11 mouse cellular contexts compared by ENCODE assay signal in the genomic region with DNA sequence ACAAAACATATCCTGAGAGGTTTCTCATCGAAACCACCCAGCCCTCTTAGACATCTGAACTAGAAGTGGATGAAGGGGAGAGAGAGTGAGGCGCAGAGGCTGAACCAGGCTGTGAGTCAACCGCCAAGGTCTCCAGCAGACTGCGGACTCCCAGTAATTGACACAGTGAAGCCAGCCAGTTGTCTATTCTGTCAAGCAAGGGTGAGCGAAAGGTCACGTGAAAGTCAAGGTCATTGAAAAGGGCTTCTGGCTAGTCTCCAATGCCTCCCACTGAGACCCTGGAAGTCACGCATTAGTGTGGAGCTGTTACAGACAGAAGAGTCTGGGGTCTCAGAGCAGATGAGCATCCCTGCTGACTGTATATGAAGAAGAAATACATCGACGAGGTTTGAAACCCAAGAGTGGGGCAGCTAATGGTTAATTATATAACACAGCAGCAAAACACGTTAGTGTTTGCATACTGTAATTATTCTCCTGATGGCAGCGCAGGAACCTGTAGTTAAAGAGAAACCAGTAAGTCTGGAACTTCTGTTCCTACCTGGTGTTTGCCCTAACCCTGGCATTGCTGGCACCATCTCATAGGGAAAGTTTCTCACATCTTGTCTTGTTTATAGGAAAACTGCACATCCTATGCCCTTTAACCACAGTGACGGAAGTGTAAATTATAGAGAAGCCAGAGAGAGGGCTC.
DNase-seq lines count a peak whose midpoint lies in the region; ATAC-seq lines count a peak whose summit lies in the region.
"Had no signal": no experiment of that assay in that cellular context is flagged by ENCODE, and none has a peak within 500 bp of the region (broad histone marks: within the 10 kb centered on the region; RNA-seq: fewer than 3 reads in every experiment).

No protein-coding gene starts in this region.

- H3K36me3 ChIP-seq in heart, embryonic 14.5 days (ENCODE audit: control insufficient read depth, insufficient read depth, low read length) = no peaks in the 10 kb centered on the region
- H3K36me3 ChIP-seq in kidney, embryonic 16.5 days (ENCODE audit: insufficient read depth, low read length) = no peaks in the 10 kb centered on the region
- no peaks in the 10 kb centered on the region for H3K36me3 ChIP-seq in neural tube, embryonic 13.5 days
- H3K36me3 ChIP-seq: lung, embryonic 15.5 days had no signal

- no peak overlapping the region for H3K4me3 ChIP-seq in heart, embryonic 14.5 days (ENCODE audit: control insufficient read depth in 1 of 2, insufficient read depth in 1 of 2, low read depth in 1 of 2, low read length in 2 of 2)
- no peak overlapping the region for H3K4me3 ChIP-seq in kidney, embryonic 16.5 days (ENCODE audit: low read length)
- H3K4me3 ChIP-seq in neural tube, embryonic 13.5 days = no peak overlapping the region
- H3K4me3 ChIP-seq: lung, embryonic 15.5 days had no signal

- no peak overlapping the region for H3K9ac ChIP-seq in heart, embryonic 14.5 days (ENCODE audit: low read length)
- H3K9ac ChIP-seq in kidney, embryonic 16.5 days (replicated peaks; ENCODE audit: low read length) = 0 out of 2 replicates have a peak overlapping the region, but pooled peaks have one; percentile 16
- H3K9ac ChIP-seq in neural tube, embryonic 13.5 days = peak overlapping the region; percentile 34; the same call in 1 of the 2 replicates
- H3K9ac ChIP-seq: lung, embryonic 15.5 days had no signal

- peaks cover 30 to 56% of the 10 kb centered on the region in 2 experiments for H3K4me1 ChIP-seq in heart, embryonic 14.5 days (ENCODE audit: control insufficient read depth in 2 of 2, insufficient read depth in 2 of 2, low read length in 2 of 2)
- H3K4me1 ChIP-seq in kidney, embryonic 16.5 days (ENCODE audit: insufficient read depth, low read length) = peaks cover 39% of the 10 kb centered on the region
- peaks cover 46% of the 10 kb centered on the region for H3K4me1 ChIP-seq in neural tube, embryonic 13.5 days (replicated peaks)

- WGBS in heart, embryonic 14.5 days = 44% methylated on average over 12 of the region's 12 CpGs
- WGBS in kidney, embryonic 16.5 days = 42% methylated on average over 12 of the region's 12 CpGs
- 23% methylated on average over 12 of the region's 12 CpGs for WGBS in neural tube, embryonic 13.5 days

- H3K27me3 ChIP-seq in heart, embryonic 14.5 days (ENCODE audit: control insufficient read depth, insufficient read depth, low read length) = no peaks in the 10 kb centered on the region
- H3K27me3 ChIP-seq in kidney, embryonic 16.5 days (ENCODE audit: insufficient read depth, low read length) = no peaks in the 10 kb centered on the region
- no peaks in the 10 kb centered on the region for H3K27me3 ChIP-seq in neural tube, embryonic 13.5 days
- H3K27me3 ChIP-seq: lung, embryonic 15.5 days had no signal

- peak overlapping the region; percentile 42 to 71 for H3K27ac ChIP-seq in heart, embryonic 14.5 days (replicated peaks in 1 of 2; ENCODE audit: control insufficient read depth in 1 of 2, insufficient read depth in 1 of 2, low read depth in 2 of 2, low read length in 2 of 2)
- peak overlapping the region; percentile 57 for H3K27ac ChIP-seq in kidney, embryonic 16.5 days (ENCODE audit: low read length)
- peak overlapping the region; percentile 61 for H3K27ac ChIP-seq in neural tube, embryonic 13.5 days (replicated peaks)
- H3K27ac ChIP-seq: lung, embryonic 15.5 days had no signal

- ATAC-seq in heart, embryonic 14.5 days (ENCODE audit: insufficient number of reproducible peaks, insufficient read depth, low FRiP score, low read depth) = no peak
- peak; percentile 36; the same call in 1 of the 2 replicates for ATAC-seq in kidney, embryonic 16.5 days (ENCODE audit: low FRiP score, low TSS enrichment)
- ATAC-seq in neural tube, embryonic 13.5 days (ENCODE audit: low read depth) = peak; percentile 49
- ATAC-seq: CD4-positive, CD25-positive, alpha-beta regulatory T cell, adult 4 months had no signal

- H3K9me3 ChIP-seq in heart, embryonic 14.5 days (ENCODE audit: control insufficient read depth, low read length) = peaks cover 3% of the 10 kb centered on the region; the same call in 1 of the 2 replicates
- H3K9me3 ChIP-seq in kidney, embryonic 16.5 days (ENCODE audit: low read length) = no peaks in the 10 kb centered on the region
- H3K9me3 ChIP-seq in neural tube, embryonic 13.5 days = 0 out of 2 replicates have a peak, but pooled peaks cover 4% of the 10 kb centered on the region
- H3K9me3 ChIP-seq: lung, embryonic 15.5 days had no signal

- H3K4me2 ChIP-seq in heart, embryonic 14.5 days (ENCODE audit: low read length) = peak overlapping the region; percentile 35
- no peak overlapping the region for H3K4me2 ChIP-seq in kidney, embryonic 16.5 days (replicated peaks; ENCODE audit: low read depth, low read length)
- H3K4me2 ChIP-seq in neural tube, embryonic 13.5 days = peak overlapping the region; percentile 25

- intact Hi-C loops in heart, postnatal 10 days (cut with DNase I) = loop anchor here (5.0 kb wide), 1 partner anchor 303 kb away; no protein-coding TSS in a partner anchor

- no peak for DNase-seq in heart, postnatal 10 days
- DNase-seq in embryo, embryonic 9.5 days (ENCODE audit: extremely low spot score) = peak; percentile 56
- no peak for DNase-seq in lung, postnatal 25 days (ENCODE audit: low spot score)
- no peak for DNase-seq in right cerebral cortex, postnatal 14 days
- DNase-seq in left cerebral cortex, adult 8-10 months (ENCODE audit: low spot score in 2 of 2) = no peak
- DNase-seq: right cerebral cortex, postnatal 4 days had no signal
